Mouse (Mus musculus) erythroid progenitor cell, adult 5-6 weeks (primary cell): Measurements from ENCODE around the gene Sgta. TPM values are rescaled to one million over a fixed set of nuclear protein-coding genes. Genes with fewer than 3 reads are reported as not detected.
A peak's percentile ranks its signal among the peaks of the same experiment; 100 is the strongest.
"Not testable (repeated sequence)": the region's sequence is repeated elsewhere in the genome, so short reads cannot be mapped to it uniquely, and the experiment has no call there.

Experiments used
- ATAC-seq: replicated peaks from 2 replicates; pipeline ENCODE4 v1.8.0; 2016; ENCODE audit warnings: moderate number of reproducible peaks, mild to moderate bottlenecking, moderate TSS enrichment, inconsistent platforms; ENCODE audit not compliant: poor library complexity, low FRiP score, severe bottlenecking
- total RNA-seq, 2 experiments: library from RNA; stranded (forward) in 1 of 2; stranded (reverse) in 1 of 2; fragments of 150-400 nt in 1 of 2; fragments of 186-747, 209-891 nt in 1 of 2; gene quantifications; 2 replicates each; pipeline versions ENCODE4 v1.2.3 to v1.2.4; 2015 to 2017; ENCODE audit warnings: low replicate concordance in 2 of 2

The Sgta gene
- total RNA-seq, 2 experiments from 2014 or later = 13.8 to 22.2 TPM

DNA sequence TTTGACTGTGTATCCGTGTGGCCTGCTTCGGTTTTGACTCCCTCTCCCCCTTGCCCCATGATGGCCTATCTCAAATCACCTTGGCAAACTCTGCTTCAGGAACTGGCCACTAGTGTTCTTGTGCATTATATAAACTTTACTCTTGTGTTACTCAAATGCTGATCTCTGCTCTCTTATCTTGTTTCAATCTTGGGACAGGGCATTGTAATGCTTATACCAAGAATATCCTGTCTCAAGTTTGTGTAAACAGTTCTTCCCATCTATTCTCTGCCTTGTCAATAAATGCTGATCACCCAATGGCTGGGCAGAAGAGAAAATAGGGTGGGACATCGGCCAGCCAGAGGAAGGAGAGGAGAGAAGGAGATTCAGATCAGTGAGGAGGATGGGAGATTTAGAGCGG, 2.7 kb upstream of the Sgta start:
- no peak for ATAC-seq

GRCm38 (mm10) chr10:81058896-81059295, 1.1 kb downstream of the Sgta start:
- ATAC-seq = no peak

- no peak for ATAC-seq
Observed at GRCm38 (mm10) chr10:81057406-81058130, 2.4 kb downstream of the Sgta start.

DNA sequence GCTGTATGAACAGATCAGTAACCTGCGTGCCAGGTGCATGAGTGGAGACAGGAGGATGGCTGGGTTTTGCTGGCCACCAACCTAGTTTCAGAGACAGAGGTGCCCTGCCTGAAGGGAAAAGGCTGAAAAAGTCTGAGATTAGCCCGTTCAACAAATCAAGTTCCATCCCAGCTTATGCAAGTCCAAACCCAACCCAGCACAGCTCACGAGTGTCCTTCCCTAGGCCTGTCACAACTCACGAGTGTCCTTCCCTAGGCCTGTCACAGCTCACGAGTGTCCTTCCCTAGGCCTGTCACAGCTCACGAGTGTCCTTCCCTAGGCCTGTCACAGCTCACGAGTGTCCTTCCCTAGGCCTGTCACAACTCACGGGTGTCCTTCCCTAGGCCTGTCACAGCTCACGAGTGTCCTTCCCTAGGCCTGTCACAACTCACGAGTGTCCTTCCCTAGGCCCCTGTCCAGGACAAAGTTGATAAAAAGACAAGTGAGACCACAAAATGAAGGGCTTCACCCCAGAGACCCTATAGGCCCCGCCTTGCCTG, 4.1 kb downstream of the Sgta start:
- not testable (repeated sequence) for ATAC-seq

DNA sequence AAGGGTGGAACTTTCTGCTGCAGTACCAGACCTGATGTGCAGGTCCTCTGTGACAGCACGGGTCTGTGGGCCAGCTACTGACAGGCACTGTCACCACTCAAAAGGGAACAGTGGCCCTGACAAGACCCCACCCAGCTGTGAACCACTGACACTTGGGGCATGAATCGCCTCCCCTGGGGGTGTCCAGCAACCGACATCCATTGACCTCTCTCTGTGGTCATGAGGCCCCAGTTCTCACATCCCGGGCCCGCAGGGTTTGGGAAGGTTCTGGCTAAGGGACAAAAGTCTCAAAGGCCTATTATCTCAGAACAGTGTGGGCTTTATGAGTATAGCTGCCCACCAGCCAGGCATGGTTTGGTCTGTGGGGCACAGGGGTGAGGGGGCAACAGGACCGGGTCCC, 4.8 kb downstream of the Sgta start:
- no peak for ATAC-seq

GRCm38 (mm10) chr10:81052577-81052976, 7.4 kb downstream of the Sgta start:
- no peak for ATAC-seq

- ATAC-seq = no peak
Observed at GRCm38 (mm10) chr10:81051133-81051532, 8.8 kb downstream of the Sgta start.

GRCm38 (mm10) chr10:81050645-81051044, 9.3 kb downstream of the Sgta start:
- ATAC-seq = no peak

- ATAC-seq = not testable (repeated sequence)
Observed at GRCm38 (mm10) chr10:81045246-81045645, 14.7 kb downstream of the Sgta start.

GRCm38 (mm10) chr10:81041458-81042175, 18.4 kb downstream of the Sgta start:
- ATAC-seq = peak; percentile 53

DNA sequence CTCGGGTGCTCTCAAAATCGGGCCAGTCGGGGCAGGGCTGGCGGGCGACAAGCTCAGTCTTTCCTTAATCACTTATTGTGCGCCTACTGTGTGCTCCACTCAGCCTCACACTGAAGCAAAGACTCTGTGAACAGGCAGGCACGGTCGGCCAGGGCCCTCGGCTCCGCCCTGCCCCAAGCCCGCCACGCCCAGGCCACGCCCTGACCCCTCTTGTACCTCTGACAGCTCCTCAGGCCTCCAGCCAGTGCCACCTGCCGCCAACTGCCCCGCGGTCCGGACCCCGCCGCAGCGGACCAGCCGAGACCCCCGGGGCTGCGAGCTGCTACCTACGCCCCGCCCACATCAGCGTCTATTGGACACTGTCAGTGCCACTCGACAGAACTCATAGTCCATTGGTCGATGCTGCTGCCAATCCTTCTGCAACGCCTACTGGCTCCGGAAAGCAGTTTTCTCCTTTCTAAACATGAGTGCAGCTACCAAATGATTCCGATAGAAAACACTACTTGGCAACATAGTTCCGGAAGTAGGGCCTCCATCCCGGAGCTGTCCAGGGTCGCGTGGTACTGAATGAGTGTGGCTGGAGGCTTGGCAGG, 22.9 kb downstream of the Sgta start, which contains the start of gene Slc39a3:
Slc39a3 (minus strand) TSS at position 439 of the 593 bp plus-strand sequence.
- ATAC-seq = peak; percentile 93

GRCm38 (mm10) chr10:81036251-81036650, 23.7 kb downstream of the Sgta start:
- no peak for ATAC-seq

DNA sequence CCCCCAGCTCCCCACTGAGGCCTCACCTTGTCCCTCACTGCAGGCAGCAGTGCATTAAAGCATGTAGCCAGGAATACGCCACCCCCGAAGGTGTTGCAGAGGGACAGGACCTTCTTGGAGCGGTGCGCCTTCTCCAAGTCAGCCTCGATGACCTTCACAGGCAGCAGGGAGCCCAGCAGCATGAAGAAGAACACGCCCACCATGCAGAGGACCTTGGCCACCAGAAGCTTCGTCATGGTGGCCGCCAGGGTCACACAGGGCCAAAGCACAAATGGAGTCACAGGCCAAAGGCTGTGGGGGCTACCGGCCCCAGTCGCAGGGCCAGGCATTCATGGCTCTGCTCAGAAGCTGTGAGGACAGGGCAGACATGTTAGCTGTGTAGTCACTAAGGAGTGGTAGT, 26.4 kb downstream of the Sgta start:
- no peak for ATAC-seq

DNA sequence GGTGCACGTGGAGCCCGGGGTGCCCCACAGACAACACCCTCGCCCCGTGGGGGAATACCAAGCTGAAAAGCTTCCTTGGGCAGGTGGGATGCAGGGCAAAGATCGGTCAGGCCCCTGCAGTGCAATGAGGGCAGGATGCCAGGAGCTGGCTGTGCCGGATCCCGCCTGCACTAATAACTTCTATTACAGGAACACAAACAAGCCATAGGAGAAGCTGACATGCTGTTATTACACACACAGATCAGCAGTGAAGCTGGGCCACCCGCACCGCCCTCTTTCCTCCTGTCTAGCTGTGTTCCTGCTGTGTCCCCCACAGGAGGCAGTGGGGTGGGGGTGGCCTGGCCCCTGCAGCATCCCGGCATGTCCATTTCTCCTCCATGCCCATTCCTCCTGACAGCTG, 30.9 kb downstream of the Sgta start:
- ATAC-seq = no peak

DNA sequence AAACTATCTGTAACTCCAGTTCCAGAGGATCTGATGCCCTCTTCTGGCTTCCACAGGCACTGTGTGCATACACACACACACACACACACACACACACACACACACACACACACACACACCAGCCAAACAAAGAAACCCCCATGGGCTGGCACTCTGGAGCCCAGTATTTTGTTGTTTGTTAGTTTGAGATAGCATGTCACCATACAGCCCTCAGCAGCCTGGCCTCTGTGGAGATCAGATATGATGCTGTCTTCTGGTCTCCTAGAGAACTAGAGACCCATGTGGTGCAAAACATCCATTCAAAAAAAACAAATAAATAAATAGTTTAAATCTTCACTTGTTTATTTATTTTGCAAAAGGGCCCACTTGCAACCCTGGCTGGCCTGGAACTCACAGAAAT, 31.8 kb downstream of the Sgta start:
- no peak for ATAC-seq

GRCm38 (mm10) chr10:81027331-81027730, 32.6 kb downstream of the Sgta start:
- ATAC-seq = no peak

DNA sequence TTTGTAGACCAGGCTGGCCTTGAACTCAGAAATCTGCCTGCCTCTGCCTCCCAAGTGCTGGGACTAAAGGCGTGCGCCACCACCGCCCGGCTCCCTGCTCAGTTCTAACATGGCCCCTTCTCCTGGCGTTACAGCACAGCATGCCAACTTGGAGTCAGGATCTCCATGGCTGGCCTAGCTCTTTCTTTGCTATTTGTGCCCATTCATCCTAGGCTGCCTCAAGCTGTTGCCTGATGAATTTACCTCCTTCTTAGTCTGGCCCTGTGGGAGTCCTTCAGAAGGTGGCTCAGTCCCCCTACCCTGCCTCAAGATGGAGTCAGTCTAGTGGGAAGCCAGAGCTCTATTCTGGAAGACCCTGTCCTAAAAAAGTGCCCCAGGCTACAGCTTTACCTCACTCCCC, 33.1 kb downstream of the Sgta start:
- ATAC-seq = no peak

DNA sequence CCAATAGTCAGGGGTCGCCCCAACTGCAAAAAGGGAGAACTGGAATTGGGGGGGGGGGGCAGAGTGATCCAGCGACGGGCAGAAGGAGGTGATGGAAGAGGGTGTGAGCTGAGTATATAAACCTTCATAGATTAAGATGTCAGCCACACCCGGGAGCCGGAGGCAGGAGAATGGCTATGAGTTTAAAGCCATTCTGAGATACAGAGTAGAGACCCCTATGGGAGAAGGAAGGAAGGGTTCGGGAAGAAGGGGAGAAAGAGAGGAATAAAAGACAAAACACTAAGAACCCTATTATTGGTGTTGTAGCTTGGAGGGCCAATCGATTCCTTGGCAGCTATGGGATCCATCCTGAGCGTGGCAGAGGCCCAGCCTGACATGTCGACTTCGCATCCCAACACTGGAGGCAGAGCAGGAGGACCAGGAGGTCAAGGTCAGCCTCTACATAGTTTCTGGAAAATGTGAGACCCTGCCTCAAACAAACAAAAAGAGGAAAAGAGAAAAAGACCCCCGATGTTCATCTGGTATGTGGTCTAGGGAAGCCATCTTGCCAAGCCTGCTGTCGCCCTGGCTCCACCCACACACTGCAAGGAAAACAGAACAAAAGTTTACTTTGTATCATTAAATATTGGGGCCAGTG, 34.2 kb downstream of the Sgta start, which contains the start of gene Diras1:
Diras1 (minus strand) TSS at position 24 of the 637 bp plus-strand sequence.
- no peak for ATAC-seq

DNA sequence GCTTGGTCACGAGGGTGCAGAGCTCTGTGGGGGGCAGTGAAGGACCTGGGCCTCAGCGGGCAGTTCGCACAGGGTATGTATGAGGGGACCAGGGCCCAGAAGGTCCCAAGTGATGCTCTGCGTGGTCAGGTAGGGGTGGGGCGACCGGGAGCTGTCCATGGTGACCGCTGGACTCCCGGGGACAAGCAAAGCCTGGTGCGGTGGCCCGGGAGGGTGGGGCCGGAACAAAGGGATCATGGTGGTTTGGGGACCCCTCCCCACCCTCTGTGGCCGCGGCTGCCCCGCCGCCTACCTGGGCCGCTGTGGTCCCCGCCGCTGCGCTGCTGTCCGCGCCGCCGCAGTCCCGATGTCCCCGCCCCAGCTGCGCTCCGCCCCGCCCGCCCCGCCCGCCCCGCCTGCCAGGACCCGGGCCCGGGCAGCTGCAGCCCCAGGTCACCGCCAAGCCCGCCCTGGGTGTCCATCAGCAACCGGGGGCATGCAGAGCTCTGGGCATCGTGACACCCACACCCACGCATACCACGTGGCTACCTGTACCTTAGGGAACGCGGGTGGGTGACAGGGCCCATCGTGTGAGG, 34.8 kb downstream of the Sgta start:
- no peak for ATAC-seq
